ENCODE assay signal across 8 mouse cellular contexts in the genomic region with DNA sequence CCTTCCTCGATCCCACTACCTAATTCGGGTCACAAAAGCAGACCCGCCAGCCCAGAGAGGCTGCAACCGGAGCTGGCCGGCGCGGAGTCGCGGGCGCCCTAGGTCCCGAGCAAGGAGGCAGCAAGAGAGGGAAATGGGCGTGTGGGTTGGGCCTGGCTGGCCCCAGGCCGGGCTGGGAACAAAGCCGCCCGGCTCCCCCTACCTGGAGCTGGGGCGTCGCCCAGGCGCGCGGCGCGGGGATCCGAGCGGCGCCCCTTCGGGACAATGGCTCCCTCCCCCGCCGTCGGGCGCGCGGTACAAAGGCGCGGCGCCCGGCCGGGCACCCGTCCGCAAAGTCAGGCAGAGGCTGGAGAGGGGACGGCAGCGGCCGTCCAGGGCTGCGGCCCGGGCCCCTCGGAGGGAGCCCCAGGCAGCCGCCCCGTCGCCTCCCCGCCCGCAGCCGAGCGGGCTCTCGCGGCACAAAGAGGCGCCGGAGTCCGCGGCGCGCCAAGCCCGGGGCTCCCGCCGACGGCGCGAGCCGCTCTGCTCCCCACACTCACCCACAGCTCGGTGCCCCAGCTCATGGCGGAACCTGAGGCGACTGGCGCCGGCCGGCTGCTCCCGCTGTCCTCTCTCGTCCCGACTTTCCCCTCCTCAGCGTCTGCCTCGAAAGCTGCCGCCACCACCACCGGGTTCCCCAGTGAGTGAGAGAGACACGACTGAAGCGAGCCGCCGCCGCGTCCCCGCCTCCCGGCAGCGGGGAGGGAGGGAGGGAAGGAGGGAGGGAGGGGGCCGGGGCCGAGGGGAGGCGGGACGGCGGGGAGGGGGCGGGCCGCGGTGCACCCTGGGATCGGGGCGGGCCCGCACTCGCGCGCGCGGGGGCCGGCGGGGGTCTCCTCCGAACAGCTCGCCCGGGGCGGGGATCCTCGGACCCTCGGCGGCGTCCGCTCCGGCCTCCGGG. TPM values are rescaled to one million over a fixed set of nuclear protein-coding genes. Genes with fewer than 3 reads are reported as not detected.
A peak's percentile ranks its signal among the peaks of the same experiment; 100 is the strongest.
DNase-seq lines count a peak whose midpoint lies in the region; ATAC-seq and TF ChIP-seq lines count a peak whose summit lies in the region.

Gene Fnbp1l, minus strand, starts transcription at position 725 of the 940 bp plus-strand sequence.

- WGBS in heart, embryonic 15.5 days: under 1% methylated on average over 86 of the region's 118 CpGs
- under 1% methylated on average over 77 of the region's 118 CpGs for WGBS in liver, embryonic 14.5 days (ENCODE audit: insufficient replicate concordance)
- WGBS in neural tube, embryonic 12.5 days: under 1% methylated on average over 111 of the region's 118 CpGs
- WGBS in thymus, adult 2 months: under 1% methylated on average over 105 of the region's 118 CpGs

- DNase-seq in spleen, postnatal 10 days (ENCODE audit: low spot score in 2 of 2): peak; percentile 16 to 44
- DNase-seq in spleen, adult 12 weeks (ENCODE audit: low spot score): no peak
- peak; percentile 90 for DNase-seq in kidney, postnatal 14 days
- peak in 1 of 3 experiments; percentile 27 for DNase-seq in liver, embryonic 14.5 days (ENCODE audit: low read depth in 3 of 3, low spot score in 3 of 3)
- peak; percentile 58 for DNase-seq in thymus, adult 2 months

- H3K4me1 ChIP-seq in heart, embryonic 15.5 days (replicated peaks): peaks cover 21% of the 10 kb centered on the region
- H3K4me1 ChIP-seq in liver, embryonic 14.5 days (replicated peaks; ENCODE audit: control insufficient read depth in 2 of 2, insufficient read depth in 2 of 2, low read length in 1 of 2): peaks cover 0 to 8% of the 10 kb centered on the region in 2 experiments; a peak in 2 of 4 replicates
- H3K4me1 ChIP-seq in neural tube, embryonic 12.5 days: peaks cover 19% of the 10 kb centered on the region
- peaks cover 12% of the 10 kb centered on the region for H3K4me1 ChIP-seq in thymus, adult 2 months (replicated peaks; ENCODE audit: control insufficient read depth, insufficient read depth, low read length)

- peak within 1 kb of the TSS; percentile 96 for H3K27ac ChIP-seq in heart, embryonic 15.5 days
- H3K27ac ChIP-seq in liver, embryonic 14.5 days: no peak within 1 kb of the TSS
- peak within 1 kb of the TSS; percentile 97 for H3K27ac ChIP-seq in neural tube, embryonic 12.5 days
- no peak within 1 kb of the TSS; the same call in 1 of the 2 replicates for H3K27ac ChIP-seq in thymus, adult 2 months (ENCODE audit: control insufficient read depth, insufficient read depth, low read length)

- H3K9ac ChIP-seq in heart, embryonic 15.5 days: peak within 1 kb of the TSS; percentile 93
- peak within 1 kb of the TSS; percentile 54 for H3K9ac ChIP-seq in liver, embryonic 14.5 days (replicated peaks)
- peak within 1 kb of the TSS; percentile 99 for H3K9ac ChIP-seq in neural tube, embryonic 12.5 days

- 0 out of 2 replicates have a peak, but pooled peaks have one; percentile 39 for ATAC-seq in erythroid progenitor cell, adult 5-6 weeks (replicated peaks; ENCODE audit: low FRiP score, poor library complexity, severe bottlenecking)
- ATAC-seq in heart, embryonic 15.5 days (replicated peaks; ENCODE audit: insufficient number of reproducible peaks, insufficient read depth, low FRiP score, low read depth): peak; percentile 85
- peak; percentile 70 for ATAC-seq in liver, embryonic 14.5 days (ENCODE audit: insufficient read depth)
- peak; percentile 85 for ATAC-seq in neural tube, embryonic 12.5 days (ENCODE audit: low FRiP score, low read depth)

- no peaks in the 10 kb centered on the region for H3K36me3 ChIP-seq in heart, embryonic 15.5 days
- no peaks in the 10 kb centered on the region for H3K36me3 ChIP-seq in liver, embryonic 14.5 days (replicated peaks; ENCODE audit: control insufficient read depth, insufficient read depth, low read depth)
- no peaks in the 10 kb centered on the region for H3K36me3 ChIP-seq in neural tube, embryonic 12.5 days
- no peaks in the 10 kb centered on the region for H3K36me3 ChIP-seq in thymus, adult 2 months (ENCODE audit: control insufficient read depth, insufficient read depth, low read length)

- H3K4me2 ChIP-seq in heart, embryonic 15.5 days: peak within 1 kb of the TSS; percentile 67
- peak within 1 kb of the TSS; percentile 61 for H3K4me2 ChIP-seq in liver, embryonic 14.5 days (ENCODE audit: low read depth)
- peak within 1 kb of the TSS; percentile 85 for H3K4me2 ChIP-seq in neural tube, embryonic 12.5 days (replicated peaks)

- TF ChIP-seq CTCF in liver, embryonic 14.5 days (IDR thresholded peaks at IDR 0.05; ENCODE audit: low read depth): no peak
- TF ChIP-seq CTCF in thymus, adult 2 months (IDR thresholded peaks at IDR 0.05; ENCODE audit: borderline replicate concordance, control insufficient read depth, extremely low read depth, insufficient read depth, low read length, poor library complexity): no peak

- peak within 1 kb of the TSS; percentile 85 for H3K4me3 ChIP-seq in heart, embryonic 15.5 days
- H3K4me3 ChIP-seq in liver, embryonic 14.5 days (ENCODE audit: insufficient read depth in 1 of 2, low read depth in 2 of 2, low read length in 2 of 2): peak within 1 kb of the TSS; percentile 65 to 66
- peak within 1 kb of the TSS; percentile 96 for H3K4me3 ChIP-seq in neural tube, embryonic 12.5 days
- H3K4me3 ChIP-seq in thymus, adult 2 months (ENCODE audit: control insufficient read depth, insufficient read depth, low read length): peak within 1 kb of the TSS; percentile 83

- H3K9me3 ChIP-seq in heart, embryonic 15.5 days (replicated peaks): no peaks in the 10 kb centered on the region
- H3K9me3 ChIP-seq in liver, embryonic 14.5 days (ENCODE audit: control insufficient read depth, low read length): no peaks in the 10 kb centered on the region
- H3K9me3 ChIP-seq in neural tube, embryonic 12.5 days: no peaks in the 10 kb centered on the region

- no peaks in the 10 kb centered on the region for H3K27me3 ChIP-seq in heart, embryonic 15.5 days
- H3K27me3 ChIP-seq in liver, embryonic 14.5 days (ENCODE audit: control insufficient read depth, insufficient read depth, low read length): peaks cover 35% of the 10 kb centered on the region
- H3K27me3 ChIP-seq in neural tube, embryonic 12.5 days (replicated peaks): no peaks in the 10 kb centered on the region
- peaks cover 5% of the 10 kb centered on the region; the same call in 1 of the 2 replicates for H3K27me3 ChIP-seq in thymus, adult 2 months (ENCODE audit: control insufficient read depth, insufficient read depth, low read length)

- no peak for TF ChIP-seq EP300 in liver, embryonic 14.5 days (IDR thresholded peaks at IDR 0.05; ENCODE audit: low read depth)

- TF ChIP-seq POLR2A in thymus, adult 2 months (IDR thresholded peaks at IDR 0.05; ENCODE audit: control insufficient read depth, extremely low read depth, insufficient read depth, low read length, poor library complexity): peak; percentile 35; the same call in 1 of the 2 replicates

RNA-seq across cellular contexts. Expression of gene Fnbp1l, which starts in this region (rescaled TPM):
- total RNA-seq in erythroid progenitor cell, adult 5-6 weeks (2015; ENCODE audit: low replicate concordance): 0.36 and 4.2 TPM in 2 replicates
- 0.77 and 2.7 TPM in 2 replicates for total RNA-seq in erythroid progenitor cell, adult 5-6 weeks (2017; ENCODE audit: low replicate concordance)
- polyA plus RNA-seq in heart, embryonic 15.5 days (2015; fragmentation: Nextera tagmentation; extraction: Ambion mirVana): 24.1 and 25.5 TPM in 2 replicates
- 3.5 and 4.8 TPM in 2 replicates for polyA plus RNA-seq in liver, embryonic 14.5 days (2012; rRNA removed)
- 2.4 and 3.2 TPM in 2 replicates for polyA plus RNA-seq in liver, embryonic 14.5 days (2014; fragmentation: Nextera tagmentation; extraction: Ambion mirVana)
- polyA plus RNA-seq in neural tube, embryonic 12.5 days (2016; fragmentation: Nextera tagmentation; extraction: Ambion mirVana): 118 TPM in 2 replicates
- 5.2 and 6.4 TPM in 2 replicates for polyA plus RNA-seq in thymus, adult 2 months (2012; rRNA removed)

Comparison
In these comparisons a context has a peak if more than half of its experiments do, and no peak if none do; other contexts are left out.
1. H3K27ac ChIP-seq: peak in heart, embryonic 15.5 days (single experiment) and neural tube, embryonic 12.5 days (single experiment); none in liver, embryonic 14.5 days (single experiment) and thymus, adult 2 months (single experiment).
2. Peak in every context shown above with its lines, with median percentiles within 50 percentile points of each other: ATAC-seq, H3K4me2 ChIP-seq, H3K4me3 ChIP-seq and H3K9ac ChIP-seq.